Mouse (Mus musculus): ENCODE data around the gene Myof. TPM values are rescaled to one million over a fixed set of nuclear protein-coding genes. Genes with fewer than 3 reads are reported as not detected.

Myof gene
- polyA plus RNA-seq, 1 experiment from 2014 or later = 467 TPM

- ATAC-seq (peak; percentile 100), DNase-seq (ENCODE audit: low read depth, low spot score) (peak; percentile 93)
- no peaks in the 10 kb centered on the region for H3K27me3 ChIP-seq
- ChIA-PET CTCF (interaction anchor here (1.1 to 2.3 kb wide), 3 partner anchors 9 to 13 kb away, joined by 3 to 7 read pairs (median 3); no protein-coding TSS in a partner anchor), POLR2A (interaction anchor here (1.4 to 1.8 kb wide), 2 partner anchors 10 to 11 kb away, joined by 3 to 6 read pairs; no protein-coding TSS in a partner anchor)
- in situ Hi-C loops (cut with MboI; ENCODE audit: low pct_unique_long_range_greater_than_20kb) = no loop called here
- TF ChIP-seq CTCF (IDR thresholded peaks at IDR 0.05) = no peak
Measured at GRCm38 (mm10) chr19:38015180-38015872, 28.1 kb downstream of the Myof start.

- ChIA-PET POLR2A (interaction anchor here (0.9 to 1.8 kb wide), 3 partner anchors 10 to 13 kb away, joined by 3 to 6 read pairs (median 3); no protein-coding TSS in a partner anchor), CTCF (interaction anchor here (2.3 kb wide), 1 partner anchor 10 kb away, joined by 7 read pairs; no protein-coding TSS in a partner anchor)
- in situ Hi-C loops (cut with MboI; ENCODE audit: low pct_unique_long_range_greater_than_20kb) = no loop called here
- DNase-seq (ENCODE audit: low read depth, low spot score) = no peak
- ATAC-seq = no peak
- no peaks in the 10 kb centered on the region for H3K27me3 ChIP-seq
- TF ChIP-seq CTCF (IDR thresholded peaks at IDR 0.05) = no peak
Measured at GRCm38 (mm10) chr19:38014443-38014842, 28.9 kb downstream of the Myof start.

- ATAC-seq (no peak), DNase-seq (ENCODE audit: low read depth, low spot score) (no peak)
- no peak for TF ChIP-seq CTCF (IDR thresholded peaks at IDR 0.05)
- in situ Hi-C loops (cut with MboI; ENCODE audit: low pct_unique_long_range_greater_than_20kb) = no loop called here
- POLR2A ChIA-PET = interaction anchor here (1.9 kb wide), 1 partner anchor 14 kb away, joined by 5 read pairs; no protein-coding TSS in a partner anchor
- CTCF ChIA-PET = interaction anchor here (0.7 to 1.2 kb wide), 3 partner anchors 19 to 56 kb away, joined by 3 to 4 read pairs (median 3); no protein-coding TSS in a partner anchor
- H3K27me3 ChIP-seq = no peaks in the 10 kb centered on the region
Measured at GRCm38 (mm10) chr19:38011379-38011778, 32.0 kb downstream of the Myof start.

- in situ Hi-C loops (cut with MboI; ENCODE audit: low pct_unique_long_range_greater_than_20kb) = loop anchor here (5.0 kb wide), 1 partner anchor 37 kb away; the partner anchor contains the start of gene Myof
- peak; percentile 64 for TF ChIP-seq CTCF (IDR thresholded peaks at IDR 0.05)
- POLR2A ChIA-PET = interaction anchor here (1.5 to 1.6 kb wide), 2 partner anchors 10 to 38 kb away, joined by 3 to 6 read pairs; partner anchors contain the start of gene Myof
- no peaks in the 10 kb centered on the region for H3K27me3 ChIP-seq
- CTCF ChIA-PET = interaction anchor here (0.7 to 2.7 kb wide), 9 partner anchors 18 to 50 kb away, joined by 3 to 12 read pairs (median 4); no protein-coding TSS in a partner anchor
- ATAC-seq (peak; percentile 79), DNase-seq (ENCODE audit: low read depth, low spot score) (no peak)
Measured at GRCm38 (mm10) chr19:38004809-38005380, 38.5 kb downstream of the Myof start.

GRCm38 (mm10) chr19:38003671-38004521, 39.5 kb downstream of the Myof start:
- CTCF ChIA-PET = interaction anchor here (0.7 to 2.7 kb wide), 11 partner anchors 13 to 49 kb away, joined by 3 to 12 read pairs (median 5); partner anchors contain the start of gene Myof
- in situ Hi-C loops (cut with MboI; ENCODE audit: low pct_unique_long_range_greater_than_20kb) = no loop called here
- POLR2A ChIA-PET = interaction anchor here (1.5 to 1.6 kb wide), 2 partner anchors 11 to 39 kb away, joined by 3 to 6 read pairs; partner anchors contain the start of gene Myof
- TF ChIP-seq CTCF (IDR thresholded peaks at IDR 0.05) = peak; percentile 42
- peak; percentile 65 for ATAC-seq
- no peak for DNase-seq (ENCODE audit: low read depth, low spot score)
- no peaks in the 10 kb centered on the region for H3K27me3 ChIP-seq

GRCm38 (mm10) chr19:38002816-38003215, 40.6 kb downstream of the Myof start:
- no peaks in the 10 kb centered on the region for H3K27me3 ChIP-seq
- ChIA-PET CTCF (no interaction called here), POLR2A (no interaction called here)
- TF ChIP-seq CTCF (IDR thresholded peaks at IDR 0.05) = no peak
- in situ Hi-C loops (cut with MboI; ENCODE audit: low pct_unique_long_range_greater_than_20kb) = no loop called here
- ATAC-seq (no peak), DNase-seq (ENCODE audit: low read depth, low spot score) (no peak)

GRCm38 (mm10) chr19:38000990-38001389, 42.4 kb downstream of the Myof start:
- ChIA-PET POLR2A (no interaction called here), CTCF (interaction anchor here (1.3 kb wide), 1 partner anchor 46 kb away, joined by 3 read pairs; no protein-coding TSS in a partner anchor)
- DNase-seq (ENCODE audit: low read depth, low spot score) (no peak), ATAC-seq (no peak)
- H3K27me3 ChIP-seq = no peaks in the 10 kb centered on the region
- in situ Hi-C loops (cut with MboI; ENCODE audit: low pct_unique_long_range_greater_than_20kb) = no loop called here
- no peak for TF ChIP-seq CTCF (IDR thresholded peaks at IDR 0.05)

- TF ChIP-seq CTCF (IDR thresholded peaks at IDR 0.05) = no peak
- ATAC-seq = no peak
- ChIA-PET CTCF (interaction anchor here (1.3 kb wide), 1 partner anchor 45 kb away, joined by 3 read pairs; no protein-coding TSS in a partner anchor), POLR2A (no interaction called here)
- no peaks in the 10 kb centered on the region for H3K27me3 ChIP-seq
- in situ Hi-C loops (cut with MboI; ENCODE audit: low pct_unique_long_range_greater_than_20kb) = no loop called here
- DNase-seq (ENCODE audit: low read depth, low spot score) = no peak
Measured at GRCm38 (mm10) chr19:37999941-38000340, 43.4 kb downstream of the Myof start.

- H3K27me3 ChIP-seq = no peaks in the 10 kb centered on the region
- CTCF ChIA-PET = no interaction called here
Measured at GRCm38 (mm10) chr19:37994301-37994700, 49.1 kb downstream of the Myof start.

GRCm38 (mm10) chr19:37992184-37992554, 51.2 kb downstream of the Myof start:
- POLR2A ChIA-PET = no interaction called here
- in situ Hi-C loops (cut with MboI; ENCODE audit: low pct_unique_long_range_greater_than_20kb) = no loop called here
- TF ChIP-seq CTCF (IDR thresholded peaks at IDR 0.05) = no peak
- ATAC-seq = no peak
- H3K27me3 ChIP-seq = no peaks in the 10 kb centered on the region
- CTCF ChIA-PET = interaction anchor here (1.0 to 2.0 kb wide), 4 partner anchors 10 to 60 kb away, joined by 3 to 5 read pairs (median 4); no protein-coding TSS in a partner anchor
- DNase-seq (ENCODE audit: low read depth, low spot score) = no peak

More at GRCm38 (mm10) chr19:37994301-37994700, 49.1 kb downstream of the Myof start:
- ATAC-seq (no peak), DNase-seq (ENCODE audit: low read depth, low spot score) (no peak)
- in situ Hi-C loops (cut with MboI; ENCODE audit: low pct_unique_long_range_greater_than_20kb) = no loop called here
- POLR2A ChIA-PET = no interaction called here
- no peak for TF ChIP-seq CTCF (IDR thresholded peaks at IDR 0.05)
